Mouse (Mus musculus) midbrain, embryonic 14.5 days (tissue): Measurements from ENCODE around the gene Cenpb. TPM values are rescaled to one million over a fixed set of nuclear protein-coding genes. Genes with fewer than 3 reads are reported as not detected.
A peak's percentile ranks its signal among the peaks of the same experiment; 100 is the strongest.

ENCODE experiments used
- ATAC-seq: fragments of 200-750 bp; cut with Nextera tagmentation; 2 replicates; pipeline ENCODE4 v1.8.0; 2017; ENCODE audit warnings: moderate number of reproducible peaks, moderate library complexity; ENCODE audit not compliant: low FRiP score, low TSS enrichment
- DNase-seq: peaks from one replicate; pipeline ENCODE4 v3.0.0-alpha.2; 2015
- H3K27ac ChIP-seq: fragments of 300-500 bp; sonication (generic); replicated peaks from 2 replicates; pipeline ENCODE4 v1.5.1; 2014; ENCODE audit warnings: mild to moderate bottlenecking, low read depth, low read length, moderate library complexity
- H3K27me3 ChIP-seq: fragments of 300-500 bp; sonication (generic); 2 replicates; pipeline ENCODE4 v1.6.1; 2014; ENCODE audit warnings: low read length, control low read depth, mixed read lengths; ENCODE audit not compliant: control insufficient read depth, insufficient read depth
- H3K36me3 ChIP-seq: fragments of 300-500 bp; sonication (generic); 2 replicates; pipeline ENCODE4 v1.6.1; 2014; ENCODE audit warnings: low read length, control low read depth; ENCODE audit not compliant: control insufficient read depth, insufficient read depth
- H3K4me1 ChIP-seq: fragments of 300-500 bp; sonication (generic); 2 replicates; pipeline ENCODE4 v1.6.1; 2014; ENCODE audit warnings: mild to moderate bottlenecking, antibody characterized with exemption, low read length, control low read depth; ENCODE audit not compliant: control insufficient read depth, insufficient read depth
- H3K4me2 ChIP-seq: fragments of 300-500 bp; sonication (generic); 2 replicates; pipeline ENCODE4 v1.6.1; 2014; ENCODE audit warnings: mild to moderate bottlenecking, low read length, moderate library complexity
- H3K4me3 ChIP-seq: fragments of 300-500 bp; sonication (generic); replicated peaks from 2 replicates; pipeline ENCODE4 v1.5.1; 2014; ENCODE audit warnings: low read depth, low read length
- H3K9ac ChIP-seq: fragments of 300-500 bp; sonication (generic); replicated peaks from 2 replicates; pipeline ENCODE4 v1.6.1; 2014; ENCODE audit warnings: mild to moderate bottlenecking, low read length, moderate library complexity
- H3K9me3 ChIP-seq: fragments of 300-500 bp; sonication (generic); 2 replicates; pipeline ENCODE4 v1.6.1; 2016; ENCODE audit warnings: low read length, control low read depth, mixed read lengths; ENCODE audit not compliant: control insufficient read depth
- WGBS: fragments of 180-500 bp; shearing (Covaris S2); extraction: QIAGEN DNeasy Blood & Tissue Kit; methylation state at CpG from one replicate; pipeline ENCODE4 v1.1.7; 2014; 5-methylcytosine and 5-hydroxymethylcytosine counted together
- polyA plus RNA-seq: library from polyadenylated mRNA; unstranded; fragments of >200 nt; fragmentation: Nextera tagmentation; extraction: Ambion mirVana; gene quantifications from 2 replicates; pipeline ENCODE4 v1.2.1, GENCODE M21; 2014

The Cenpb gene
- polyA plus RNA-seq, 1 experiment from 2014 or later = 11.1 TPM

DNA sequence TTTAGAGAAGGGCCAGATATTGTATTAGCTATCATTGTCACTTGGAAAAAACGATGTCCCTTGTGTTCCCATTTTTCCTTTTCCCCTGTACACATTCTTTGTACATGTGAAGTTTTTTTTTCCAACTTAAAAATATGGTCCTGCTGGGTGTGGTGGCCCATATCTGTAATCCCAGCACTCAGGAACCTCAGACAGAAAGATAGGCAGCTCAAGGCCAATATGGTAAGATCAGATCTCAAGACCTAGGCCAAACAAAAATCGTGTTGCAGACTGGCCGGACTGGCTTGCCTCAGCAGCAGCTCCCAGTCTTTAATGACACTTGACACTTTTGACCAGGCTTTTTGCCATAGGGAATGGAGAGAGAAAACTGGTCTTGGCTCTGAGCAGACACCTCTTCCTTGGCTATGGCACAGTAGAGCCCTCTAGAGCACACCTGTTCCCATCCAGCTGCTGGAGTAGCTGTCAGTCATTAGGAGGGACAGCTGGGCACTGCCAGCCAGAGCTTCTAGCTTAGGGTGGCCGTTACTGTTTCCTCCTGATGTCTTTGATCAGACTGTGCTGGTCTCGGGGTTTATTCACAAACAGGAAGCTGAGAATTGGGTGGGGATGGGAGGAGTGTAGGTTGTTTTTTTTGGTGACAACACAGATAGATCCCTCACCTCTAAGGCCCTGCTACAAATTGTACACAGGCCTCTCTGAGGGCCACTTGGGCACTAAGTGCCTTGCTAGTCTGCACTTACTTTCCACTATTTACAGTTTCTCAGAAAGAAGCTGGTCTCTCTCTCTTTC is 9.8 kb upstream of the Cenpb start:
- H3K4me3 ChIP-seq = no peak overlapping the region
- H3K27ac ChIP-seq = peak overlapping the region; percentile 78
- 24% methylated on average over 5 of the region's 5 CpGs for WGBS
- no peak for ATAC-seq
- peaks cover 36% of the 10 kb centered on the region for H3K4me1 ChIP-seq
- no peak for DNase-seq
- H3K4me2 ChIP-seq = peak overlapping the region; percentile 17
- H3K27me3 ChIP-seq = no peaks in the 10 kb centered on the region
- H3K9ac ChIP-seq = no peak overlapping the region
- no peaks in the 10 kb centered on the region for H3K9me3 ChIP-seq
- peaks cover 24% of the 10 kb centered on the region for H3K36me3 ChIP-seq

DNA sequence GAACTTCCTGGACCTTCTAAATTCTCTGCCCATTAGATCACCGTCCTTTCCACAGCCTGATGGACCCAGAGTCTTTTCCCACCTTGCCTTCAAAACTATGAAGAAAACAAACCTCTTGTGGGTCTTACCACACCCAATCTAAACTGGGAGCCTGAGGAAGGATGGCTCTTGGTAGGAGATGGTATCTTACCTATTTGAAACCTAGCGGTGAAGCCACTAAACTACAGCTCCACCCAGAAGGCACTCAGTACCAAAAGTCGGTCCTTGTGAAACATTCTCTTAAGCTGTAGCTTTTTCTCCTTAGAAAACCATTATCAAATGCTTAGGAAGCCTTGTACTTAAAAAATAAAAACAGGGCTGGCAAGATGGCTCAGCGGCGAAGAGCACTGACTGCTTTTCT is 8.4 kb upstream of the Cenpb start:
- ATAC-seq (no peak), DNase-seq (no peak)
- H3K27me3 ChIP-seq = no peaks in the 10 kb centered on the region
- no peak overlapping the region for H3K27ac ChIP-seq
- peaks cover 11% of the 10 kb centered on the region for H3K36me3 ChIP-seq
- H3K4me1 ChIP-seq = peaks cover 36% of the 10 kb centered on the region
- no peaks in the 10 kb centered on the region for H3K9me3 ChIP-seq
- peak overlapping the region; percentile 83 for H3K4me2 ChIP-seq
- H3K4me3 ChIP-seq = no peak overlapping the region
- H3K9ac ChIP-seq = no peak overlapping the region
- WGBS = 95% methylated on average over 5 of the region's 5 CpGs

DNA sequence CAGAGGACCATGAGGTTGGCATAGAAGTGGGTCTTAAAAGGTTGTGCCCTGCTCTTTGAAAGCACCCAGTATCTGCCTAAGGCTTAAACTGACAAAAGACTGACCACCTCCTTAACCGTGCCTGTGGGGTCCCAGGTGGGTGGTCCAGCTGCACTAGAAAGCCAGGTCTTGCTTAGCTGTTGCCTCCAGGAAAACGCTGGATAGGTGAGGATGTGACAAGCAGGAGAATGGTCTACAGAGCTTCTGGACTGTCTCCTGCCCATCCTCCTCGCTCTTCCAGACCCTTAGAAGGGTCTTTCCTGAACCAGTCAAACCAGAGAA is 7.7 kb upstream of the Cenpb start:
- H3K27ac ChIP-seq = no peak overlapping the region; the same call in 1 of the 2 replicates
- peak overlapping the region; percentile 62 for H3K4me3 ChIP-seq
- DNase-seq (no peak), ATAC-seq (no peak)
- 12% methylated on average over 3 of the region's 3 CpGs for WGBS
- peak overlapping the region; percentile 83 for H3K4me2 ChIP-seq
- H3K4me1 ChIP-seq = peaks cover 36% of the 10 kb centered on the region
- H3K9ac ChIP-seq = peak overlapping the region; percentile 60
- peaks cover 3% of the 10 kb centered on the region; the same call in 1 of the 2 replicates for H3K36me3 ChIP-seq
- no peaks in the 10 kb centered on the region for H3K27me3 ChIP-seq
- no peaks in the 10 kb centered on the region for H3K9me3 ChIP-seq

DNA sequence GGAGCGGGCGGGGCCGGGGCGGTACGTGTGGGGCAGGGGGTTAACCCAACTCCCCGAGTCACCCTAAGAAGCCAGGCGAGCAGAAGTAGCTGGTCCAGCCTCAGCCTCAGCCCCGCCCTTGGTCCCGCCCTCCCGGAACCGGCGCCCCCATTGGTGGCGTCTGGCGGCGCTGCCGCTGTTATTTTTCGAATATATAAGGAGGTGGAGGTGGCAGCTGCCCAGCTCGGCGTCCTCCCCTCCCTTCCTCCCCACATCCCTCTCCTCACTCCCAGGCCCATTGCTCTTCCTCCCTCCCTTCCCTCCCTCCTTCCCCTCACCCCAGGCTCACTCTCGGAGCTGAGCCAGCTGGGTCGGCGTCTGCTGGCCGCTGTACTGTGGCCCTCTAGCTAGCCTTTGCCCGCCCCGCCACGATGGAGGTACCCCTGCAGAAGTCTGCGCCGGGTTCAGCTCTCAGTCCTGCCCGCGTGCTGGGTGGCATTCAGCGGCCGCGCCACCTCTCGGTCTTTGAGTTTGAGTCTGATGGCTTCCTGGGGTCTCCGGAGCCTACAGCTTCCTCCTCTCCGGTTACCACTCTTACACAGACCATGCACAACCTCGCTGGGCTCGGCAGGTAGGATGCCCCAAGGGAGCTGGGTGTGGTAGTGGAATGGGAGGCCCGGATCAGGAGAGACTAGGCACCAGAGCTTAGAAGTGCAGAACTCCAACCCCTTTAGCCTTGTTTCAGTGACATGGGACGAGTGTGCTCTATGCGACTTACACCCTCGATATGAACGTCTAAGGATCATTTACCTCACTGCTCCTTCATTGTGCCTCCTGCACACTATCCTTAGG is 7.1 kb upstream of the Cenpb start, which contains the start of the genes Cdc25b and Spef1:
Gene Cdc25b, plus strand, starts transcription at position 179 of the 831 bp plus-strand sequence.
Gene Spef1, minus strand, starts transcription at position 512 of the 831 bp plus-strand sequence.
- Histone ChIP-seq H3K27ac (peak within 1 kb of the TSS; percentile 77), H3K27me3 (no peaks in the 10 kb centered on the region), H3K9ac (peak within 1 kb of the TSS; percentile 60), H3K36me3 (no peaks in the 10 kb centered on the region), H3K4me2 (peak within 1 kb of the TSS; percentile 83), H3K4me3 (peak within 1 kb of the TSS; percentile 62), H3K4me1 (peaks cover 36% of the 10 kb centered on the region), H3K9me3 (no peaks in the 10 kb centered on the region)
- 1% methylated on average over 43 of the region's 43 CpGs for WGBS
- ATAC-seq = peak; percentile 84
- peak; percentile 89 for DNase-seq

DNA sequence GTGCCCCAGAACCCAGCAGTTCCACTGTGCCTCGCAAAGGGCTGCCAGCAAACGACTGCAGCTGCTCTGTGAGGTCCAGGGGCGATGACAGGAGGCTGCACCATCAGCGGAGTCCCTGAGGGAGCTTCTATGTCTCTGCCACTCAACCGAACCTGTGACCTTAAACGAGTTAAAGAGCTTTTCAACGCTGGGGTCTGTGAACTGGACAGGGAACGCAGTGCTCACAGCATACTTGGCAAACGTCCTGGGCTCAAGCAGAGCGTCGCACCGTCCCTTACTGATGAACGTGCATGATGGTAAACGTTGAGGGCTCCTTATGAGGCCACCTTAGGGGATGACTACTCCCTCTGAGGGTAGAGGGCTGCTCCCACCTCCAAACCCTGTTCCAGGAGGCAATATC is 6.5 kb upstream of the Cenpb start:
- 2% methylated on average over 14 of the region's 14 CpGs for WGBS
- H3K9ac ChIP-seq = peak overlapping the region; percentile 60
- peak overlapping the region; percentile 62 for H3K4me3 ChIP-seq
- no peaks in the 10 kb centered on the region for H3K27me3 ChIP-seq
- no peaks in the 10 kb centered on the region for H3K36me3 ChIP-seq
- peaks cover 36% of the 10 kb centered on the region for H3K4me1 ChIP-seq
- DNase-seq = no peak
- no peaks in the 10 kb centered on the region for H3K9me3 ChIP-seq
- ATAC-seq = no peak
- H3K4me2 ChIP-seq = peak overlapping the region; percentile 83
- H3K27ac ChIP-seq = peak overlapping the region; percentile 77

DNA sequence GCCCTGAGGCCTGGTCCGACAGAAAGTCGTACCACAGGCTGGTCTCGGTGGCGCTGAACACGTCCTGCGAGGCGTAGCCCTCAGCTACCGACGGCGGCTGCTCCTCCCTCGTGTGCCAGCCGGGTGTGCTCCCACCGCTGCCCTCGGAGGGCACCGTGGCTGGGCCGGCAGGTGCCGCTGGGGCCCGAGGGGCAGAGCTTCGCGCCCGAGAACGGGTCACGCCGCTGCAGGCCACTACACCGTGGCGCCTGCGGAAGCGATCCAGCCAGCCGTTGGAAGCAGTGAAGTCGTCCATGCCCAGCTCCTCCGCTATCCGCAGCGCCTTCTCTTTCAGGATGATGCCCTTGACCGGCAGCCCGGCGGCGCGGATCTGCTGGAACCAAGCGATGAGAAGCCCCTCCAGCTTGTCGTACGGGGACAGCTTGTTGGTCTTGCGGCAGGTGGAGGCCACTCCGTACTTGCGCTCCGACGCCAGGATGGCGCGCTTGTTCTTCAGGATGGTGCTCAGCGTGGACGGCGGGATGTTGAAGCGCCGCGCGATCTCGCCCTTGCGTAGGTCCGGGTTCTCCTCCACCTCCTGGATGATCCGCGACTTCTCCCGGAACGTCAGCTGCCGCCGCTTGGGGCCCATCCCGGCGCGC is 501 bp downstream of the Cenpb start:
- DNase-seq (peak; percentile 82), ATAC-seq (peak; percentile 70)
- Histone ChIP-seq H3K9ac (peak overlapping the region; percentile 94), H3K4me1 (peaks cover 43% of the 10 kb centered on the region), H3K27ac (peak overlapping the region; percentile 96), H3K9me3 (no peaks in the 10 kb centered on the region), H3K36me3 (no peaks in the 10 kb centered on the region), H3K27me3 (no peaks in the 10 kb centered on the region), H3K4me2 (peak overlapping the region; percentile 95), H3K4me3 (peak overlapping the region; percentile 84)
- under 1% methylated on average over 67 of the region's 67 CpGs for WGBS

DNA sequence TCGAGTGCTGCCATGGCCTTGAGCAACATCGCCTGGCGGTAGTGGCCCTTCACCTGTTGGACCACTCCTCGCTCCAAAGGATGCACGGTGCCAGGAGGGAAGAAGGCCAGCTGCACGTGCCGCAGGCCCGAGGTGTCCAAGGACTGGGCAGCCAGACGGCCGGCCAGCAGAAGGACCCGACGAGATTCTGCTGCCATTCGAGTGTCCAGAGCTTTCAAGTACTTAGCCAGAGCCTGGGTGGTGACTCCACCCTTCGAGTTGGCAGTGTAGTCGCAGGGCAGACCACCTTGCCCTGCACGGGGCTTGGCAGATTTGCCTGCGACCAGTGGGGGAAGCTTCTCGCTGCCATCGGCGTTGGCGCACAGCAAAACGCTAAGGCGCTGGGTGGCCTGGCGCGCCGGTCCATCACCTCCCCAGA is 1.0 kb downstream of the Cenpb start:
- peak overlapping the region; percentile 84 for H3K4me3 ChIP-seq
- H3K27me3 ChIP-seq = no peaks in the 10 kb centered on the region
- H3K9ac ChIP-seq = peak overlapping the region; percentile 94
- DNase-seq (peak; percentile 50), ATAC-seq (no peak)
- H3K4me2 ChIP-seq = peak overlapping the region; percentile 95
- H3K9me3 ChIP-seq = no peaks in the 10 kb centered on the region
- H3K27ac ChIP-seq = peak overlapping the region; percentile 96
- 21% methylated on average over 26 of the region's 26 CpGs for WGBS
- H3K36me3 ChIP-seq = no peaks in the 10 kb centered on the region
- peaks cover 47% of the 10 kb centered on the region for H3K4me1 ChIP-seq

DNA sequence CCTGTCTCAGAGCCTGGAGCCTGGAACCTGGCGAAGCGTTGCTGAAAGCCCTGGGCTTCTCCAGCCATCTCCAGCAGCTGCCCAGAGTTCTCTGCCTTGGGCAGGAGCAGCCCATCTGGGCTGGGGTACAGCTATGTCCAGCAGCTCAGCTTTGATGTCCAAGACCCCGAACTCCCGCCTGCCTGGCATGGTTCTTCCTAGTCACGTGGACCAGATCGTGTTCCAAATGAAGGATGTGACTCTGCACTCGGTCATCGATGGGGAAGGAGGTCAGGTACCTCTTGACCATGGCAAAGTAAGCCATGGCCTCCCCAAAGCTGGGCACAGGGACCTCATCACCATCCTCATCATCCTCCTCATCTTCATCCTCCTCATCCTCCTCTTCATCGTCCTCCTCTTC is 1.9 kb downstream of the Cenpb start:
- no peak overlapping the region for H3K27ac ChIP-seq

More for the DNA sequence above, 1.9 kb downstream of the Cenpb start:
- no peak for ATAC-seq
- Histone ChIP-seq H3K27me3 (no peaks in the 10 kb centered on the region; the same call in 1 of the 2 replicates), H3K9me3 (no peaks in the 10 kb centered on the region), H3K4me1 (peaks cover 47% of the 10 kb centered on the region), H3K4me3 (peak overlapping the region; percentile 84), H3K36me3 (no peaks in the 10 kb centered on the region), H3K9ac (peak overlapping the region; percentile 94; the same call in 1 of the 2 replicates), H3K4me2 (peak overlapping the region; percentile 95)
- WGBS = 86% methylated on average over 9 of the region's 9 CpGs
- DNase-seq = no peak
